Mouse (Mus musculus) E14TG2a.4 (cell line): Measurements from ENCODE around the gene Tab1.
A peak's percentile ranks its signal among the peaks of the same experiment; 100 is the strongest.

Source experiments
- H3K27me3 ChIP-seq: 2 replicates; pipeline ENCODE4 v1.6.1; 2014; ENCODE audit warnings: low read length, control low read depth; ENCODE audit not compliant: insufficient read depth
- H3K36me3 ChIP-seq: 2 replicates; pipeline ENCODE4 v1.6.1; 2014; ENCODE audit warnings: low read length, control low read depth; ENCODE audit not compliant: insufficient read depth
- H3K4me1 ChIP-seq: replicated peaks from 2 replicates; pipeline ENCODE4 v1.6.1; 2014; ENCODE audit warnings: low read depth, low read length, control low read depth
- H3K4me3 ChIP-seq: replicated peaks from 2 replicates; pipeline ENCODE4 v1.5.1; 2014; ENCODE audit warnings: mild to moderate bottlenecking, low read length
- H3K9me3 ChIP-seq: 2 replicates; pipeline ENCODE4 v1.6.1; 2014; ENCODE audit warnings: low read length, control low read depth
- CTCF ChIP-seq: conservative IDR thresholded peaks from 2 replicates; pipeline ENCODE4 v1.5.1; 2014; ENCODE audit warnings: low read length
- NANOG ChIP-seq: IDR thresholded peaks from 2 replicates; pipeline ENCODE4 v1.6.1; 2014; ENCODE audit warnings: borderline replicate concordance, low read length, mixed read lengths
- POU5F1 ChIP-seq: IDR thresholded peaks from 2 replicates; pipeline ENCODE4 v1.6.1; 2014; ENCODE audit warnings: low read length, borderline replicate concordance

Gene Tab1

DNA sequence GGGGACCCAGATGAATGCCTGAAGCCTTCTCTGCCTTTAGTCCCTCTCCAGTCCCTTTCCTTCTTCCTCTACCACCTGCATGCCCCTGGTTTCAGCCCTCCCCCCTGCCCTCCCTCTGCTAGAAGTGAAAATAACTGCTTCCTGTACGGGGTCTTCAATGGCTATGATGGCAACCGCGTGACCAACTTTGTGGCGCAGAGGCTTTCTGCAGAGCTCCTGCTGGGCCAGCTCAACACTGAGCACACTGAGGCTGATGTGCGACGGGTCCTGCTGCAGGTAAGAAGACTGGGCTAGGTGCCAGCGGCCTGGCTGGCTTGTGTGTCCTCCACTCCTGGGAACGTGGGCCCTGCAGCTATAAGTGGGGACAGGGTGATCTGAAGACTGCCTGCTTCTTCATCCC is 15.6 kb downstream of the Tab1 start:
- TF ChIP-seq POU5F1 (no peak), NANOG (no peak), CTCF (no peak)
- Histone ChIP-seq H3K4me3 (no peak overlapping the region), H3K36me3 (peaks cover 74% of the 10 kb centered on the region), H3K9me3 (no peaks in the 10 kb centered on the region), H3K4me1 (peaks cover 72% of the 10 kb centered on the region), H3K27me3 (no peaks in the 10 kb centered on the region)

DNA sequence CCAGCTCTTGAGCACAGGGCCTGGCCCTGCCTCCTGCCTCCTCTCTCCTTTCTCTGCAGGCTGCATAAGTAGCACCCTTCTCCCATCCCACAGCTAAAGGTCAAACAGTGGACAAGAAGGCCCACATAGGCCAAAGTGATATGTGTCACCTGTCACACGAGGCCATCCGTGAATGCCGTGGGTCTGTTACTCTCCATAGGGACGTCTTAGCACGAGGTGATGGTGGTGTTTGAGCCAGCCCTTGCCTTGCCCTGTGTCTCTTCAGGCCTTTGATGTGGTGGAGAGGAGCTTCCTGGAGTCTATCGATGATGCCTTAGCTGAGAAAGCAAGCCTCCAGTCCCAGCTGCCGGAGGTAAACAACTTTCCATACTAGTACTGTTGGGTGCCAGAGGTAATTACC is 16.6 kb downstream of the Tab1 start:
- Histone ChIP-seq H3K4me1 (peaks cover 69% of the 10 kb centered on the region), H3K9me3 (no peaks in the 10 kb centered on the region), H3K27me3 (no peaks in the 10 kb centered on the region), H3K36me3 (peaks cover 74% of the 10 kb centered on the region), H3K4me3 (no peak overlapping the region)
- TF ChIP-seq CTCF (no peak), POU5F1 (no peak), NANOG (no peak)

DNA sequence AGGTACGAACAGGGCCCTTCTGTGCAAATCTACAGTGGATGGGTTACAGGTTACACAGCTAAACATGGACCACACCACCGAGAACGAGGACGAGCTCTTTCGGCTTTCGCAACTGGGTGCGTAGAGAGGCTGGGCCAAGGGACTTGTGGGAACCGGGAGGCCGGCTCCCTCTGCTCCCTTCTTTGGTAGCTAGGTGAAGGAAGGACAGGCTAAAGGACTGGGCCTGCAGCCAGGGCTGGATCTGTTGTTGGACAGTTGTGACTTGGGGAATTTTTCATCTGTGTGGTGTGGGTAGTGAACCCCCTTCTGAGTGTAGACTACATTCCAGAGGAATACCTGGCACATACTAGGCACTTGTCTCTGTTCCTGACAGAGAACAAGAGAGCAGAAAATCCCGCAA is 19.7 kb downstream of the Tab1 start:
- TF ChIP-seq NANOG, result no peak
- TF ChIP-seq CTCF, result no peak
- no peak for TF ChIP-seq POU5F1
- no peaks in the 10 kb centered on the region for H3K27me3 ChIP-seq
- H3K9me3 ChIP-seq, result no peaks in the 10 kb centered on the region
- no peak overlapping the region for H3K4me3 ChIP-seq
- H3K36me3 ChIP-seq, result peaks cover 90% of the 10 kb centered on the region
- peaks cover 64% of the 10 kb centered on the region for H3K4me1 ChIP-seq

DNA sequence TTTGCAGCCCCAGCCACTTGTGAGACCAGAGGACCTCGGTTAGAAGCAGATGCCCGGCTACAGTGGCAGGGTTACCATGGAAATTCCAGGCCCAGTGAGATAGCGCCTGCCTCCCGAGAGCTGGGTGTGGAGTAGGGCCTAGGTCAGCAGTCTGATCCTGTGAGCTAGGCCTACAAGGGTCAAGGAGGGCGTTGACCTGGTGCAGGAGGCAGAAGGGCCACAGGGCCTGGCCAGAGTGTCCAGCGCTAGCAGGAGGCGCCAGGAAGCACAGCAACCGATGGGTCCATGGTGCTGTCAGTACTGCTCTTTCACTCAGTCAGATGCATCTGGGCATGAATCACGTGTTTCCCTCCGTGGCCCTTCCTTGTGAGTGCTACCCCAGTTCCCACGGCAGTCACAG is 20.8 kb downstream of the Tab1 start:
- Histone ChIP-seq H3K4me3 (no peak overlapping the region), H3K9me3 (no peaks in the 10 kb centered on the region), H3K4me1 (peaks cover 64% of the 10 kb centered on the region), H3K27me3 (no peaks in the 10 kb centered on the region), H3K36me3 (peaks cover 94% of the 10 kb centered on the region)
- TF ChIP-seq NANOG, result no peak
- no peak for TF ChIP-seq CTCF
- no peak for TF ChIP-seq POU5F1

DNA sequence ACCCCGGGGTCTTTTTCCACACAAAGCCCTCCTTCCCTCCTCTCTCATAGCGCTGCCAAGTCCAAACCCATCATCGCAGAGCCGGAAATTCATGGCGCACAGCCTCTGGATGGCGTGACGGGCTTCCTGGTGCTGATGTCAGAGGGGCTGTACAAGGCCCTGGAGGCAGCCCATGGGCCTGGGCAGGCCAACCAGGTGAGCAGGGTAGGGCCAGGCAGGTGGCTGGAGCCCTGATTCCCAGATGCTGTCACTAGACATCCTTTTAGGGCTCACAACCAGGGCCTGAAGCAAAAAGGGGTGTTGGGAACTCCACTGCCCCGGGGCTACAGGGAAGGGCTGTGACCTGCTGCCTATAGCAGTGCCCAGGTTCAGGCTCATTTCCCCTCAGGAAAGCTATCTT is 22.8 kb downstream of the Tab1 start:
- H3K9me3 ChIP-seq, result no peaks in the 10 kb centered on the region
- H3K4me1 ChIP-seq, result peaks cover 81% of the 10 kb centered on the region
- no peak overlapping the region for H3K4me3 ChIP-seq
- TF ChIP-seq NANOG (no peak), CTCF (no peak), POU5F1 (no peak)
- H3K27me3 ChIP-seq, result no peaks in the 10 kb centered on the region
- H3K36me3 ChIP-seq, result peaks cover 89% of the 10 kb centered on the region

DNA sequence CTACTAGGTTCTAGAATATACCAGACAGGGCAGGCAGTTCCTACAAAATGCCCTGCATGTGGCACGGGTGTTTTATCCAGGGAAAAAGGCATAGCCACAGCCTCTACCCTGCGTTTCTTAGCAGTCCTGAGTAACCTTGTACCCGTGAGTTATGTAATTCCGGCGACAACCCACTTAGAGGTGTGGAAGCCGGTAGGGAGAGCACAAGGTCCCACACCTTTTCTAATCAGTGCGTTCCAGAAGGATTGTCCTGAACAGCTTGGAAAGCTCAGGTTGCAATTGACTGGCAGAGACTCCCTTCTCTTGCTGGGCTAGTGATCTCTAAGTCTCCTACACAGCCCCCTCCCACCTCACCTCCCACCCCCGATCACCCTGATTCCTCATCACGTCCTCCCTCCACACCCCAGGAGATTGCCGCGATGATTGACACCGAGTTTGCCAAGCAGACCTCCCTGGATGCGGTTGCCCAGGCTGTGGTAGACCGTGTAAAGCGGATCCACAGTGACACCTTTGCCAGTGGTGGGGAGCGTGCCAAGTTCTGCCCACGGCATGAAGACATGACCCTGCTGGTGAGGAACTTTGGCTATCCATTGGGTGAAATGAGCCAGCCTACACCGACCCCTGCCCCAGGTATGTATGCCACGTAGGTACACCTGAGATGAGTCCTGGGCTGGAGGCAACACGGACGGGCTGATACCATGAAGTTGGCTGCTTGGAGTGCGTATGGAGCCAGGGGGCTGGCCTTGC is 24.4 kb downstream of the Tab1 start:
- Histone ChIP-seq H3K36me3 (peaks cover 92% of the 10 kb centered on the region), H3K27me3 (no peaks in the 10 kb centered on the region), H3K4me3 (no peak overlapping the region), H3K4me1 (peaks cover 92% of the 10 kb centered on the region), H3K9me3 (no peaks in the 10 kb centered on the region)
- no peak for TF ChIP-seq NANOG
- no peak for TF ChIP-seq CTCF
- TF ChIP-seq POU5F1, result no peak

DNA sequence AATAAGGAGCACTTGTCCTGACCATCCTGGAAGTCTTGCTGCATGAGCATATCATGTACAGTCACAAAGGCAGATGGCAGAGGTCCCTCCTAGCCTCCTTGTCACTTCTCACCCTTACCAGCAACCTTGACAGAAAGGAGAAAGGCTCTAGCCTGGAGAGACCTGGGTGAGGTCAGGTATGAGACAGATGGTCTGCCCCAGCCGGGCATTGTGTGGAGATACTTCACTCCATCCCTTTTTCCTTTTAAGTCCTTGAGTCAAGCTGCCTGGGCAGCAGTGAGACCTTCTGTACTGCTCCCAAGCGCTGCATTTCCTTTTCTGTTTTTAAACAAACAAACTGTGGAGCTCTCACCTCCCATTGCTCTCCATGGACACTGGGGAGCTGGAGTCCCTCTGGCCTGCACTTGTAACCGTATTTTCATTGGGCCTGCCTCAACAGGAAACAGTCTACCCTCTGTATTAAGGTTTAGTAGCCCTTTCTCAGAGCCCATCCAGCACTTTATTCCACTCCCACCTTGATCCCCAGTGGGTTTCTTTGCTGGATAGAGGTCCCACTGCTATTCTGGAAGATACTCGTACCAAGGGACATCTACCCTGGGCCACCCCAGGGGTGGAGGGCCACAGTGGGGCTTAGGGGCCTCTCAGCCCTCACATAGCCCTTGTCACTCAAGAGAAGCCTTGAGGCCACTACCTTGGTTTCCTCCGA is 25.2 kb downstream of the Tab1 start:
- Histone ChIP-seq H3K4me3 (peak overlapping the region; percentile 62; the same call in 1 of the 2 replicates), H3K27me3 (no peaks in the 10 kb centered on the region), H3K9me3 (no peaks in the 10 kb centered on the region), H3K36me3 (peaks cover 92% of the 10 kb centered on the region), H3K4me1 (peaks cover 90% of the 10 kb centered on the region)
- TF ChIP-seq NANOG (no peak), POU5F1 (no peak), CTCF (no peak)

DNA sequence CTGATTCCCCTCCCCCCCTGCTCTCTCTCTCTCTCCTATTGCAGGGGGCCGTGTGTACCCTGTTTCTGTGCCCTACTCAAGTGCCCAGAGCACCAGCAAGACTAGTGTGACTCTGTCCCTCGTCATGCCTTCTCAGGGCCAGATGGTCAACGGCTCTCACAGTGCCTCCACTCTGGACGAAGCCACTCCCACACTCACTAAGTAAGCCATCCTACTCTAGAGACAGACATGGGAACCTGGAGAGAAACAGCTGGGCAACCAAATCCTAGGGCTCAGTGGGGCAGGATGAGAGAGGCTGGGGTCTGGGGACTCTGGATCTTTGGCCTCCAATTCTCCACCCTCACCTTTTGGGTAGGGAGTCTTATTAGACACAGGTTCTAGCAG is 25.8 kb downstream of the Tab1 start:
- Histone ChIP-seq H3K4me3 (peak overlapping the region; percentile 62; the same call in 1 of the 2 replicates), H3K9me3 (no peaks in the 10 kb centered on the region)

DNA sequence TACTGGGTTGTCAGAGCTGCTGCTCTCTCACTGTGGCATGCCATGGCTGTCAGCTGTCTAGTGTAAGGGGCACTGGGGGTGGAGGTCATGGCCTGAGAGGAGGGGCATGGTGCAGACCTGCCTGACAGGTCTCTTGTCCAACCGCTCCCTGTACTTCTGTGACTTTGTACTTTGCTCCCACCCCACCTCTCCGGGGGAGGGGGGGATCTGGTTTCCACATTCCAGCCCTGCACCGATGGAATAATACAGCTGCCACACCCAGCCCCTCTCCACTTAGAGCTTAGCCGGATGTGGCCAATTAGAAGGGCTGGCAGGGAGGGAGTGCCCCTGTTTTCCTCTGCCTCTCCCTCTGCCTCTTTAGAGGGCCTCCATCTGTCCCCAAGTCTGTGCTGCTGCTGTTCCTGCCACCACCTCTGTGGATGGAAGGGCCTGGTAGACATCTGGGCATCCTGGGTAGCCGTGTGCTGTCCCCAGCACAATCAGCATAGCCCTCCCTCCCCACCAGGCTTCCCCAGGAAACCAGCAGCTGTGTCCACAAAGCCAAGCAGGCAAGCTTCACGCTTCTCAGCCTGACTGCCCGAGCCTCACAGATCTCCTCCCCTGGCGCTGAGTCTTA is 26.5 kb downstream of the Tab1 start:
- TF ChIP-seq CTCF, result no peak
- TF ChIP-seq NANOG, result no peak; the same call in 1 of the 2 replicates
- TF ChIP-seq POU5F1, result no peak
- Histone ChIP-seq H3K36me3 (peaks cover 82% of the 10 kb centered on the region), H3K9me3 (no peaks in the 10 kb centered on the region), H3K4me3 (peak overlapping the region; percentile 62), H3K4me1 (peaks cover 84% of the 10 kb centered on the region), H3K27me3 (no peaks in the 10 kb centered on the region)

More for the DNA sequence above, 25.8 kb downstream of the Tab1 start:
- peaks cover 89% of the 10 kb centered on the region for H3K36me3 ChIP-seq
- no peaks in the 10 kb centered on the region for H3K27me3 ChIP-seq
- peaks cover 90% of the 10 kb centered on the region for H3K4me1 ChIP-seq
- TF ChIP-seq CTCF, result no peak
- TF ChIP-seq NANOG, result no peak
- no peak for TF ChIP-seq POU5F1
